Mouse (Mus musculus): ENCODE measurements at regions not wholly inside any gene's neighbourhood (a gene's known extent, or its start where the extent isn't known, plus 50 kb on each side); places are given as distances from the start of the nearest gene placed in this dataset.
A peak's percentile ranks its signal among the peaks of the same experiment; 100 is the strongest.

- intact Hi-C loops (cut with DNase I; ENCODE audit: low total_unique reads), result no loop called here
- no peak for DNase-seq
Measured at GRCm38 (mm10) chr3:150109561-150109960, 1119.2 kb upstream of the Adgrl2 start.

DNA sequence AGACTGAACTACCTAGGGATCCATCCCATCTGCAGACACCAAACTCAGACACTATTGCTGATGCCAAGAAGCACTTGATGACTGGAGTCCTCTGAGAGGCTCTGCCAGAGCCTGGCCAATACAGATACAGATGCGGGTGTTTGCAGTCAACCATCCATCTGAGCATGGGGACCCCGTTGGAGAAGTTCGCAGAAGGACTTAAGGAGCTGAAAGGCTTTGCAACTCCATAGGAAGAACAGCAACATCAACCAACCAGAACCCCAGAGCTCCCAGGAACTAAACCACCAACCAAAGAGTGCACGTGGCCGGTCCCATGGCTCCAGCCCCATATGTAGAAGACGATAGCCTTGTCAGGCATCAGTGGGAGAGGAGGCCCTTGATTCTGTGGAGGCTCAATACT, 1121.9 kb upstream of the Adgrl2 start:
- intact Hi-C loops (cut with DNase I; ENCODE audit: low total_unique reads), result no loop called here
- DNase-seq, result no peak

GRCm38 (mm10) chr3:150119866-150120265, 1129.5 kb upstream of the Adgrl2 start:
- no peak for DNase-seq
- intact Hi-C loops (cut with DNase I; ENCODE audit: low total_unique reads), result no loop called here

GRCm38 (mm10) chr3:150146635-150147034, 1156.3 kb upstream of the Adgrl2 start:
- no peak for DNase-seq
- intact Hi-C loops (cut with DNase I; ENCODE audit: low total_unique reads), result no loop called here

DNA sequence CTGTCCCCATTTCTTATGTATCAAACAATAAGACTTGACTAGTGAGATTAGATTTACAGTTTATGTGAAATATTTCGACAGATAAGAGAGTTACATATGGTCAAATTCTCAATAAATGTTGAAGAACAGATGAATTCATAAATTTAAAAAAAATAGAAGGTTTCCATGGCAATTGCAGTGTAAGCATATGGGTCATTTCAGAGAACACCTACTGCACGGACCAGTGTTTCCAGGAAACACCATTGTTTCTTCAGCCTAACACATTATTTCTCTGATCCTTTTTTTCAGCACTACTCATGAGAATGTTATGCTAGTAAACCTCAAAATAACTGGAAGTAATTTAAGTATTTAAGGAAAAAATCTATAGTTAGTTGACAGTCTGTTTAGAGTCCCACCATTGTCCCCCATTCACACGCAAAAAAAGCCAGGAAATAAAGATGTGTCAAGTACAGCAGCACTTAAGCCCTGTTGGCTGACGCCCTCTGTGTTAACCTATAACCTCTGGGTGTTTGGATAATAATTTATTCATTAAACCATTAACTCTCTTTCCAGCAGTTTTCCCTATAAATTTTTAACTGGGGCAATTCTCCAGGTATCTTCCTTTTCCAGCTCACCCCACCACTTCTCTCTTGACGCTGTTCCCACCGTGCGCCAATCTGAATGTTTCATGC, 1160.9 kb upstream of the Adgrl2 start:
- no peak for DNase-seq
- intact Hi-C loops (cut with DNase I; ENCODE audit: low total_unique reads), result no loop called here

DNA sequence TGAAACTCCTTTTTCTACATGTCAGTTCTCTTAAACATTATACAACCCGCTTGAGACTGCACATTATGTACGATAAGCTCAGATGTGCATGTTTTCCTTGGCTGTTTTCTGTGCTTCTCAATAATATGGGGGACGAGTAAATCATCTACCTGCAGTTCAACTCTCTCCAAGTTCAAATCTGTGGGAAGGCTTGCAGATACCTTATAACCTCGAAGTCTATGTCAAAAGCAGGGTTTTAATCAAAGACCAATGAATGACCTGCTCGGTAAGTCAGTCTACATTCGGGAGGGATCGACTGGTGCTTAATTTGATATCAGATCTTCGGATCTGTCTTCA, 1161.4 kb upstream of the Adgrl2 start:
- intact Hi-C loops (cut with DNase I; ENCODE audit: low total_unique reads), result no loop called here
- DNase-seq, result no peak

DNA sequence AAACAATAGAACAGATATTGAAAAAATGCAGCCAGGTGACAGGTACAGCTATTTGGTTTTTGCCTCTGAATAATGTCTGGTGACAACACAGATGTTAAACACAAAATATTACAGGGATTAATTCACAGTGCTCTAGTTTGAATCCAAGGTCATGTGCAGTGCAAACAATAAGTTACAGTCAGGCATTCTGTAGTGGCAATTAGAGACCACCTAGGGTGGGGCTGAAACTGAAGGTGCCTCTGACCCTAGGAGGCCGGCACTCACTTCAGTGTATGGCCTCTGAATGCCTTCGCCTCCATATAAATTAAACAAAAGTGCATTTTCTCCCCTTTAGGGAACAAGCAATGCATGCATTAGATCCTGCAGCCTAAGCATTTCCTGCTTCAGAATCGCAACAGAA, 1162.5 kb upstream of the Adgrl2 start:
- no peak for DNase-seq
- intact Hi-C loops (cut with DNase I; ENCODE audit: low total_unique reads), result no loop called here

GRCm38 (mm10) chr3:150185807-150186206, 1195.5 kb upstream of the Adgrl2 start:
- DNase-seq, result no peak
- intact Hi-C loops (cut with DNase I; ENCODE audit: low total_unique reads), result no loop called here

GRCm38 (mm10) chr3:150193132-150193531, 1202.8 kb upstream of the Adgrl2 start:
- intact Hi-C loops (cut with DNase I; ENCODE audit: low total_unique reads), result no loop called here

DNA sequence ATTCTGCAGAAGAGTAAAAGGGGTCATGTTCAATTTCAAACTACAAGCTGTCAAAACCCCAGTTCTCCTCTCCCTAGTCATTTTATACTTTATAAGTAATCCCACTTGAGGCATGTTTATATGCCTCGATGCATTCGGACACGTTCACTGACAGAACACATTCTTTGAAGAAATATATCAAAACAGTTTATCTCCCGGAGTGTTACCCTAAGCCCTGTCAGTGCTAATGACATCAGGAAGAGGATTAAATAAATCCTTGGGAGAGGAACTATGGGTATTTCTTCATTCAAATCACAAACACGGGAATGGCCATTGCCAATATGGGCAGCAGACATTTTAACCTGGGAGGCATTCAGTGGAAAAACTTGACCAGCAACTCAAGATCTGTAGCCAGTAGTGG, 1208.1 kb upstream of the Adgrl2 start:
- intact Hi-C loops (cut with DNase I; ENCODE audit: low total_unique reads), result no loop called here

More at GRCm38 (mm10) chr3:150193132-150193531, 1202.8 kb upstream of the Adgrl2 start:
- DNase-seq, result no peak

DNA sequence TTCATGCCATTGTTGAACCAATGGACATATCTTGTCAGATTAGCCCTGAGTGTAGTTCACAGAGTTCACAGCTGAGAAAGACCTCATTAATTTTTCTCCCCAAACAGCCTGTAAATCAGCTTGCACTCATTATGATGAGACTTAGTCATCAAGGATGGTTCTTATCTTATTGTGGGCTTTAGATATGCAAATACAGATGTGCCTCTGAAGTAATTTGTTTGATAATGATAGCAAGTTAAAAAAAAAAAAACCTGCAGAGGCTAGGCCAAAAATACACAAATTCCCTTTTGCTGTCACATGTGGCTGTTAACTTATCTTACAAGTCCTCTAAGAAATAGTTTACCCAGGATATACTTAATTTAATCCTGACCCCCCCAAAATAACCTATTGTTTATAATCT, 1215.5 kb upstream of the Adgrl2 start:
- intact Hi-C loops (cut with DNase I; ENCODE audit: low total_unique reads), result no loop called here
- DNase-seq, result no peak

More for the DNA sequence above, 1208.1 kb upstream of the Adgrl2 start:
- DNase-seq, result no peak

DNA sequence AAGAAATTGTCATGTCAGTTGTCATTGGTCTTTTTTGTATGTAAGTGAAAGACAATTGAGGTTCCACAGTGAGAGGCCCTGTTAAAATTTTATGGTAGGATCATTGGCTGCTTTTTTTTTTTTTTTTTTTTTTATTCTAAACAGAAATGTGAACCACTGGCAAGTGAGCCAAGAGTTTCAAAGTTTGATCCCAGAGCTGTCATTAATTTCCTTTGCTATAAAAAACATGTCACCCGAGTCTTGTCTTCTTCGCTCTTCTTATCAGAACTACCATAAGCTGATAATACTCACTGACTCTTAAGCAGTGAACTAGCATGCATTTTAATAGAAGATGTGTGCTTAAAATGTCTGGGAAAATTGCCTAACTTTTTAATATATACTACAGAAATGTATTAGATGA, 1204.4 kb upstream of the Adgrl4 start:
- no peak for DNase-seq
- intact Hi-C loops (cut with DNase I; ENCODE audit: low total_unique reads), result no loop called here

GRCm38 (mm10) chr3:150236946-150237600, 1200.6 kb upstream of the Adgrl4 start:
- intact Hi-C loops (cut with DNase I; ENCODE audit: low total_unique reads), result no loop called here
- no peak for DNase-seq

DNA sequence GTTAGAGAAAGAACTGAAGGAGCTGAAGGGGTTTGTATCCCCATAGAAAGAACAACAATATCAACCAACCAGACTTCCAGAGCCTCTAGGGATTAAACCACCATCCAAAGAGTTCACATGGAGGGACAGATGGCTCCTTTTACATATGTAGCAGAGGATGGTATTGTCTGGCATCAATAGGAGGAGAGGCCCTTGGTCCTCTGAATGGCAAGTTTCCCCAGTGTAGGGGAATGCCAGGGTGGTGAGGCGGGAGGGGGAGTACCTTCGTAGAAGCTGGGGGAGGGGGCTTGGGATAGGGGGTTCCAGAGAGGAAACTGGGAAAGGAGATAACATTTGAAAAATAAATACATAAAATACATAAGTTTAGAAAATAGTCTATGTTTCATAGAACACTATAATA, 1162.6 kb upstream of the Adgrl4 start:
- intact Hi-C loops (cut with DNase I; ENCODE audit: low total_unique reads), result no loop called here
- DNase-seq, result no peak

- DNase-seq, result no peak
- intact Hi-C loops (cut with DNase I; ENCODE audit: low total_unique reads), result no loop called here
Measured at GRCm38 (mm10) chr3:150296057-150296710, 1141.5 kb upstream of the Adgrl4 start.

GRCm38 (mm10) chr3:150328811-150329210, 1108.9 kb upstream of the Adgrl4 start:
- DNase-seq, result no peak
- intact Hi-C loops (cut with DNase I; ENCODE audit: low total_unique reads), result no loop called here

GRCm38 (mm10) chr3:150352139-150352725, 1085.5 kb upstream of the Adgrl4 start:
- intact Hi-C loops (cut with DNase I; ENCODE audit: low total_unique reads), result no loop called here
- no peak for DNase-seq

DNA sequence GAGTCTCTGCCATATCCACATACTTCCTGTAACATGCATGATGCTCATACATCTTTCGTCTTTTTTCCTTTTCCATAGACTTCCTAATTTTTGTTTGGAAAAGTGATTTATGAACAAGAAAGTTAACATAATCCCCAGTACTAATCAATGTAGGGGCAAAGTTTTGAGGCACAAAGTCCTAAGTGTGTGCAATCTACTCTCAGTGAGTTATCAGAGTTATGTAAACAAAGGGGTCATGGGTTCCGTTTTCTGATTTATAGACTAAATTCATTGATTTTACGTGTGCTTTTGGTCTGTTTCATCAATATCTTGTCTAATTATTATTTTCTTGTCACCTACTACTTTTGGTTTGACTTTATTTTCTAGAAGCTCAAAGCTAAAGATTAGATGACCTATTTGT, 1071.9 kb upstream of the Adgrl4 start:
- intact Hi-C loops (cut with DNase I; ENCODE audit: low total_unique reads), result no loop called here
- no peak for DNase-seq

GRCm38 (mm10) chr3:150384996-150385627, 1052.6 kb upstream of the Adgrl4 start:
- DNase-seq, result peak; percentile 29
- intact Hi-C loops (cut with DNase I; ENCODE audit: low total_unique reads), result no loop called here

DNA sequence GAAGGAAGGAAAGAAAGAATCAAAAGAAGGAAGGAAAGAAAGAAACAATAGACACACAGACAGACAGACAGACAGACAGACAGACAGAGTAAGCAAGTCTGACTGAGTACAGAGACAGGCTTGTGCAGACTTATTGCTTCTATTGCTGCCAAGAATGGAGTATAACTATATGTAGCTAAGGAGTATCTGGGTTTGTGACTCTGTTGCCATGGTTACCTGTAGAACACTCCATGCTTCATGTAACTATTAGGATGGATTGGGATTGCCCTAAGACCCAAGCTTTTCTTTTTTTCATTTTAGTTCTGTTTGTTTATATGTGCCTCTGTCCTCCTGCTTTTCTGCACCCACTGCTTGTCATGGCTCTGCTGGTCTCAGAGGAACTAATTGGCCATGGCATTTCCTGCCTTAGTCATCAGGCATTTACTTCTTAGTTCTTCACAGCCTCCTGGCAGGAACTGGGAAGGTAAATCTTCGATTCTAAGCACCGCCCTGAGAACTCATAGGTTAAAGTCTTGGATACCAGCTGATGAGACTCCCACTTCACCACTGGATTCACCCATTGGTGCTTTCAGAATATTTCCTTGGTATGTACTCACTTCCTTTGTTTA, 1035.9 kb upstream of the Adgrl4 start:
- DNase-seq, result no peak
- intact Hi-C loops (cut with DNase I; ENCODE audit: low total_unique reads), result no loop called here

Measured in gastrocnemius, postnatal 14 days (tissue).